Mouse (Mus musculus) hindbrain, embryonic 16.5 days (tissue): Measurements from ENCODE around the gene Ryr1. TPM values are rescaled to one million over a fixed set of nuclear protein-coding genes. Genes with fewer than 3 reads are reported as not detected.

Experiments
- ATAC-seq: fragments of 200-750 bp; cut with Nextera tagmentation; 2 replicates; pipeline ENCODE4 v1.8.0; 2017; ENCODE audit warnings: moderate TSS enrichment, moderate library complexity
- H3K27ac ChIP-seq: fragments of 300-500 bp; sonication (generic); 2 replicates; pipeline ENCODE4 v1.5.1; 2014; ENCODE audit warnings: low read depth, mild to moderate bottlenecking, control low read depth, low read length, moderate library complexity
- H3K27me3 ChIP-seq: fragments of 300-500 bp; sonication (generic); replicated peaks from 2 replicates; pipeline ENCODE4 v1.6.1; 2014; ENCODE audit warnings: low read length; ENCODE audit not compliant: control insufficient read depth, insufficient read depth
- H3K36me3 ChIP-seq: fragments of 300-500 bp; sonication (generic); 2 replicates; pipeline ENCODE4 v1.6.1; 2014; ENCODE audit warnings: mild to moderate bottlenecking, low read length, moderate library complexity, mixed read lengths; ENCODE audit not compliant: control insufficient read depth, insufficient read depth
- H3K4me1 ChIP-seq: fragments of 300-500 bp; sonication (generic); 2 replicates; pipeline ENCODE4 v1.6.1; 2014; ENCODE audit warnings: low read depth, low read length; ENCODE audit not compliant: control insufficient read depth, insufficient read depth
- H3K4me2 ChIP-seq: fragments of 300-500 bp; sonication (generic); 2 replicates; pipeline ENCODE4 v1.6.1; 2014; ENCODE audit warnings: mild to moderate bottlenecking, low read length, control low read depth, moderate library complexity
- H3K4me3 ChIP-seq: fragments of 300-500 bp; sonication (generic); 2 replicates; pipeline ENCODE4 v1.5.1; 2014; ENCODE audit warnings: mild to moderate bottlenecking, low read length, control low read depth, moderate library complexity
- H3K9ac ChIP-seq: fragments of 300-500 bp; sonication (generic); 2 replicates; pipeline ENCODE4 v1.6.1; 2014; ENCODE audit warnings: low read depth, mild to moderate bottlenecking, control low read depth, low read length, moderate library complexity
- H3K9me3 ChIP-seq: fragments of 300-500 bp; sonication (generic); 2 replicates; pipeline ENCODE4 v1.6.1; 2014; ENCODE audit warnings: mild to moderate bottlenecking, low read length, moderate library complexity; ENCODE audit not compliant: control insufficient read depth
- WGBS: fragments of 180-500 bp; shearing (Covaris S2); extraction: QIAGEN DNeasy Blood & Tissue Kit; methylation state at CpG from one replicate; pipeline ENCODE4 v1.1.7; 2014; 5-methylcytosine and 5-hydroxymethylcytosine counted together
- polyA plus RNA-seq: library from polyadenylated mRNA; unstranded; fragments of >200 nt; fragmentation: Nextera tagmentation; extraction: Ambion mirVana; gene quantifications from 2 replicates; pipeline ENCODE4 v1.2.1, GENCODE M21; 2015

Gene Ryr1
- polyA plus RNA-seq, 1 experiment from 2014 or later = 9.2 TPM

- WGBS = 86% methylated on average over 5 of the region's 5 CpGs
- no peak for ATAC-seq
- no peak overlapping the region for H3K4me3 ChIP-seq
- H3K9ac ChIP-seq = no peak overlapping the region
- H3K4me2 ChIP-seq = no peak overlapping the region
- peaks cover 10% of the 10 kb centered on the region for H3K4me1 ChIP-seq
- H3K9me3 ChIP-seq = no peaks in the 10 kb centered on the region
- H3K27me3 ChIP-seq = no peaks in the 10 kb centered on the region
- H3K36me3 ChIP-seq = no peaks in the 10 kb centered on the region
- no peak overlapping the region for H3K27ac ChIP-seq
These were observed 159.6 kb downstream of the Ryr1 start for GRCm38 (mm10) chr7:28965346-28965840.

- WGBS = 79% methylated on average over 3 of the region's 3 CpGs
- no peaks in the 10 kb centered on the region for H3K9me3 ChIP-seq
- H3K4me3 ChIP-seq = no peak overlapping the region
- H3K4me1 ChIP-seq = peaks cover 26% of the 10 kb centered on the region
- no peaks in the 10 kb centered on the region for H3K36me3 ChIP-seq
- H3K27me3 ChIP-seq = no peaks in the 10 kb centered on the region
- no peak overlapping the region for H3K27ac ChIP-seq
- no peak for ATAC-seq
- no peak overlapping the region for H3K9ac ChIP-seq
- no peak overlapping the region for H3K4me2 ChIP-seq
These were observed 161.5 kb downstream of the Ryr1 start for GRCm38 (mm10) chr7:28963399-28963923.

DNA sequence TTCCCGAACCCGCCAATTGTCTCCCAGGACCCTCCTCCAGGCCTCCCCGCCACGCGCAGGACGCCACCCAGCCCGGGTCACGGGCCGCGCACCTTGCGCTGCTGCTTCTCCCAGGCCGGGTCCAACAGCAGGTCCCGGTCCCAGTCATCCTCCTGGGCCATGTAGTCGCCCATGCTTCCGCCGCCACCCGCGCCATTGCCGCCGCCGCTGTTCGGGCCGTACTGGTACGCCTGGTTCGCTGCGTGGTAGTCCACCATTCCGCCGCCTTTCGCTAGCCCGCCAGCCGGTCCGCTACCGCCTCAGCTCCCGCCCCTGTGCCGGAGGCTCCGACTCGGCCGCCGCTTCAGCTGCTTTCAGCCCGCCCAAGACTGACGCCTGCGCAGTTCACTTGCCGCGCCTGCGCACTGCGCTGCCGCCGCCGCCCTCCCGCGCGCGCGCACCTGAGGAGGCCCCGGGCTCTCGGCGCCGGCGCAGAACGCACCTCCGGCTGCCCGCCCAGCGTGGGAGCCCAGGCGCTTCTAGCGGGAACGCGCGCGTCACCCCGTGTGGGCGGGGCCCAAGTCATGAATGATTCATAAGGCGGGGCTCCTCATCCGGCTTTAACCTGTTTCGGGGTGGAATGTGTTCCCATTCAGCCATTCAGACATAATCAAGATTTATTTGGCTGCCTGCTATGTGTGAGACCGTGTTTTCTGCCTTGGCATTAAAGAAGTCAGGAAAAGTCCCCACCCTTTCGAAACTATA, 162.9 kb downstream of the Ryr1 start, which contains the start of gene Actn4:
Actn4 (minus strand) TSS at position 414 of the 744 bp plus-strand sequence.
- Histone ChIP-seq H3K27ac (peak within 1 kb of the TSS; percentile 88), H3K27me3 (no peaks in the 10 kb centered on the region), H3K4me3 (peak within 1 kb of the TSS; percentile 89), H3K9ac (peak within 1 kb of the TSS; percentile 90), H3K9me3 (no peaks in the 10 kb centered on the region), H3K4me1 (peaks cover 26% of the 10 kb centered on the region), H3K36me3 (no peaks in the 10 kb centered on the region), H3K4me2 (peak within 1 kb of the TSS; percentile 68)
- WGBS = under 1% methylated on average over 72 of the region's 76 CpGs
- ATAC-seq = peak; percentile 93

GRCm38 (mm10) chr7:28961584-28961926, 163.4 kb downstream of the Ryr1 start:
- under 1% methylated on average over 7 of the region's 7 CpGs for WGBS
- ATAC-seq = no peak
- Histone ChIP-seq H3K4me1 (peaks cover 26% of the 10 kb centered on the region), H3K36me3 (no peaks in the 10 kb centered on the region), H3K4me2 (peak overlapping the region; percentile 66), H3K9me3 (no peaks in the 10 kb centered on the region), H3K9ac (peak overlapping the region; percentile 90), H3K27ac (peak overlapping the region; percentile 88), H3K27me3 (no peaks in the 10 kb centered on the region), H3K4me3 (peak overlapping the region; percentile 89)

DNA sequence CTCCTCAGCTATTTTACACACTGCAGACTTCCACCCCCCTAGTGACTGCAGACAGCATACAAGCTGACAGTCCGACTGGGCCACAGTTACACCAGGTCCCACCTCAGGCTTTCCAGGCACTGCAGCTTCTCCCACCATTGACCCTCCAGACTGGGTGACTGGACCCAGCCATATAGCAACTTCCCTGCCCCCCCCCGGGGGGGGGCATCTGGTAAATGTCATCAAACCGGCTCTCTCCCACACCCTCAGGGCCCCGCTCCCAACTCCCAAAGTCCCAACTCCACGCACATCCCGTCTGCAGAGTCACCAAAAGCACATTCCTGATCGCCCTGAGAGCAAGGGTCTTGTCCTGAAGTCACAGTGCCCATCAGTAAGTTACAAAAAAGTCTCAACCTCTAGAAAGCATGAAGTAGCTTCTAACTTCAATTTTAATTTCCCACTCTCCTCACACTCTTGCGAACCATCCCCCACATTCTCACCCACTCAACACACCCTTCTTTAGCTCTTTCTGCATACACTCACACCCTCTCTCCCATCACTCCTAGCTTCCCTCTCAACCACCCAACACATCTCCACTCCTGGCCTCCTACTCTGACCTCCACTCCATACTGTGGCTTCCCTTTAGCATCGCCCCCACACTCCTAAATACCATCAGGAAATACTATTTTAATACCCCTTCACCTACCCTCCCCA, 164.5 kb downstream of the Ryr1 start:
- 37% methylated on average over 9 of the region's 9 CpGs for WGBS
- no peak for ATAC-seq
- H3K36me3 ChIP-seq = no peaks in the 10 kb centered on the region
- H3K9ac ChIP-seq = peak overlapping the region; percentile 90
- no peaks in the 10 kb centered on the region for H3K27me3 ChIP-seq
- H3K4me2 ChIP-seq = peak overlapping the region; percentile 66
- no peak overlapping the region for H3K27ac ChIP-seq
- H3K9me3 ChIP-seq = no peaks in the 10 kb centered on the region
- peaks cover 26% of the 10 kb centered on the region for H3K4me1 ChIP-seq
- peak overlapping the region; percentile 89 for H3K4me3 ChIP-seq

DNA sequence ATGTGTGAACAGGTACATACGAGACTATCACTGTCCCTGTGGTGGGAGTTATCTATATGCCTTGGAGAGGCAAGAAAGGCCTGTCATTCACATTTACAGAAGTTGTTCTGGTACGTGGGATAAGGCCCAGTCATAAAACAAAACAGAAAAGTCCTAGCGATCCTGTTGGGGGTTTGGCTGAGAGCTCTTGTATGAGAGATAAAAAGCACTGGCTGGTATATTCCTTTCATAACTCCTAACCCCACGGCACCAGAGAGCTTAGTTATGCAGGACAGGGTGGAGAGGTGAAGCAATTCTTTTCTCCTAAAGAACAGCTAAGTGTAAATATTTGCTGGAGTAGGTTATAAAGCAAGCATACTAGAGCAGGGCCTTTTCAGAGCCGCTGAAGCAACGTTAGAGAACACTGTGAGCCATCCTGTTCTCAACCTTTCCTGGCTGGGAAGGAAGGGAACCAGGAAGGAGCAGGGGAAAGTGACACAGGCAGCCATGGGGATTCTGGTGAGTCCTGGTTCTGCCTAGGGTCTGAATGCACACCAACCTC, 165.4 kb downstream of the Ryr1 start:
- 40% methylated on average over 6 of the region's 6 CpGs for WGBS
- no peak for ATAC-seq
- Histone ChIP-seq H3K27ac (no peak overlapping the region), H3K27me3 (no peaks in the 10 kb centered on the region), H3K36me3 (no peaks in the 10 kb centered on the region), H3K4me1 (peaks cover 26% of the 10 kb centered on the region), H3K4me3 (no peak overlapping the region), H3K4me2 (peak overlapping the region; percentile 66), H3K9me3 (no peaks in the 10 kb centered on the region), H3K9ac (no peak overlapping the region; the same call in 1 of the 2 replicates)

DNA sequence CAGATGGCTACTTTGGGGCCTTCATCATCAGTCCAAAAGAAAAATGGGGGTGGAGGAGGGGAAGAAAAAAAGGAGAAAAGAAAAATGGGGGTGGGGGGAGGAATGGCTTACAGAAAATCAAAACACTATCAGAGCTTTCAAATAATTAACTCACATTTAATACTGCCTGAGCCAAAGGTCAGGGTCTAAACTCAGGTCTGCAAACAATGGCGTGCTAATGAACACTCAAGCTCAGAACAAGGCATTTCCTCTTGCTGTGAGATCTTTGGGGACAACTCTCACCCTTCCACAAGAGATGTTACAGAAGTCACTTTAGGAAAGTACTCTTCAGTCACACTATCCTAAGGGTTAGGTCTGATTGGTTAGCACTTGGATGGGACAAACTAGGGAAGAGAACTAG, 166.2 kb downstream of the Ryr1 start:
- no peak for ATAC-seq
- Histone ChIP-seq H3K4me2 (no peak overlapping the region), H3K4me1 (peaks cover 27% of the 10 kb centered on the region), H3K36me3 (no peaks in the 10 kb centered on the region), H3K4me3 (no peak overlapping the region), H3K9ac (no peak overlapping the region), H3K27ac (no peak overlapping the region), H3K9me3 (no peaks in the 10 kb centered on the region), H3K27me3 (no peaks in the 10 kb centered on the region)
- WGBS = 65% methylated on average over 1 of the region's 1 CpGs

DNA sequence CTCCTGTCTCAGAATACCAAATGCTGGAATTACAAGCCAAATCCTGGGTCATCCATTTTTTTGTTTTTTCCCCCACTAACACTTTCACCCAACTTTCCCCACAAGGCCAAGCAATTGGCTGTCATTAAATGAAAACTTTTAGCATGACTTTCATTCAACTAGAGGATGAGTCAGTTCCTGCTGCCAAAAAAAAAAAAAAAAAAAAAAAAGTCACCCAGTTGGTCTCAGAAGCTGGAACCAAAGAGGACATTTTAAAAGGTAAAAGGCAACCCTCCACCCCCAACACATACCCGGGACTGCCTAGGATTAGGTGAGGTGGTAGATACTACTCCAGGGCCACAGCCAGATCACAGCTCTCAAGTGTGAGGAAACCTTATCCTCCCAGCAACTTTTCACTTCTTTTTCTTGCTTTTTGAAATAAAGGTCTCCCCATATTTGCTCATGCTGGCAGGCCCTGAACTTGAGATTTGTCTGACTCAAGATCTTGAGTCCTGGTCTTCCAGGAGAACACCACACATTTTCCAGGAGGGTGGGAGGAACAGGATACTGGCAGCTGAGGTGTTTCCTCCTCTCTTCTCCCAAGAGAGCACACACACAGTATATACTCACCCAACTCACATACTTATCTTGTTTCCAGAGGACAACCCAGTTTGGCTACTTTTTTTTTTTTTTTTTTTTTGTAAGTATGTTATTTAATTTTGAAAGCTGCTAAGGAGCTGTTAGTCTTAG, 166.8 kb downstream of the Ryr1 start:
- Histone ChIP-seq H3K9ac (no peak overlapping the region), H3K27ac (no peak overlapping the region), H3K27me3 (no peaks in the 10 kb centered on the region), H3K9me3 (no peaks in the 10 kb centered on the region), H3K4me1 (peaks cover 33% of the 10 kb centered on the region), H3K4me3 (no peak overlapping the region), H3K36me3 (no peaks in the 10 kb centered on the region), H3K4me2 (no peak overlapping the region)
- 75% methylated on average over 1 of the region's 1 CpGs for WGBS
- no peak for ATAC-seq
